In genomic region chr17:79654187-79654586, GRCm38 (mm10) we compare ENCODE assay signal across 24 mouse cellular contexts. TPM values are rescaled to one million over a fixed set of nuclear protein-coding genes. Genes with fewer than 3 reads are reported as not detected.
DNase-seq lines count a peak whose midpoint lies in the region; TF ChIP-seq lines count a peak whose summit lies in the region.
"Had no signal": no experiment of that assay in that cellular context is flagged by ENCODE, and none has a peak within 500 bp of the region (broad histone marks: within the 10 kb centered on the region; RNA-seq: fewer than 3 reads in every experiment).

No protein-coding gene starts in this region.

- H3K27me3 ChIP-seq in E14TG2a.4 (ENCODE audit: insufficient read depth, low read length): no peaks in the 10 kb centered on the region
- H3K27me3 ChIP-seq in midbrain, embryonic 10.5 days (ENCODE audit: low read depth, poor library complexity, severe bottlenecking): no peaks in the 10 kb centered on the region
- H3K27me3 ChIP-seq: CH12.LX; embryonic facial prominence, embryonic 12.5 days; forebrain, embryonic 13.5 days; forebrain, embryonic 15.5 days; Patski had no signal

- H3K36me3 ChIP-seq in E14TG2a.4 (ENCODE audit: insufficient read depth, low read length): peaks cover 24% of the 10 kb centered on the region
- no peaks in the 10 kb centered on the region for H3K36me3 ChIP-seq in midbrain, embryonic 10.5 days
- H3K36me3 ChIP-seq: embryonic facial prominence, embryonic 10.5 days; embryonic facial prominence, embryonic 12.5 days; forebrain, embryonic 15.5 days; G1E had no signal

- H3K4me1 ChIP-seq in E14TG2a.4 (replicated peaks; ENCODE audit: low read depth, low read length): peaks cover 29% of the 10 kb centered on the region
- H3K4me1 ChIP-seq in midbrain, embryonic 10.5 days: no peaks in the 10 kb centered on the region
- H3K4me1 ChIP-seq: forebrain, embryonic 13.5 days; forebrain, embryonic 15.5 days had no signal

- TF ChIP-seq CTCF in E14TG2a.4 (conservative IDR thresholded peaks at IDR 0.05; ENCODE audit: low read length): no peak

- 59% methylated on average over 3 of the region's 3 CpGs for WGBS in midbrain, embryonic 10.5 days

- DNase-seq in ES-CJ7 (ENCODE audit: low read depth, low spot score) (peak; percentile 94), R1 (ENCODE audit: low read depth, low spot score) (peak; percentile 96), ZHBTc4 (ENCODE audit: low read depth, low spot score) (peak; percentile 80)
- no peak for DNase-seq in midbrain, embryonic 10.5 days (ENCODE audit: low spot score)
- DNase-seq in ovary, postnatal 36 days (ENCODE audit: low spot score): no peak
- no peak for DNase-seq in spleen, postnatal 36 days (ENCODE audit: low spot score in 2 of 2)
- DNase-seq: adrenal gland, adult 8-10 months; adrenal gland, postnatal 14 days; adrenal gland, postnatal 36 days; B cell, adult 2 months; cerebellum, adult 11-12 months; cerebellum, adult 2 months; cerebellum, adult 9-10 months; cerebellum, postnatal 10 days; cerebellum, postnatal 25 days; forebrain, postnatal 0 days had no signal

- H3K9me3 ChIP-seq in E14TG2a.4 (ENCODE audit: low read length): peaks cover 23% of the 10 kb centered on the region
- H3K9me3 ChIP-seq in midbrain, embryonic 10.5 days (replicated peaks): no peaks in the 10 kb centered on the region
- H3K9me3 ChIP-seq: embryonic facial prominence, embryonic 10.5 days; embryonic facial prominence, embryonic 12.5 days; forebrain, embryonic 13.5 days; forebrain, embryonic 15.5 days; G1E had no signal

- no peak overlapping the region for H3K27ac ChIP-seq in midbrain, embryonic 10.5 days (replicated peaks)
- H3K27ac ChIP-seq: embryonic facial prominence, embryonic 10.5 days; embryonic facial prominence, embryonic 12.5 days; forebrain, embryonic 13.5 days; forebrain, embryonic 15.5 days had no signal

- peak overlapping the region; percentile 45 for H3K4me3 ChIP-seq in E14TG2a.4 (replicated peaks; ENCODE audit: low read length)
- no peak overlapping the region for H3K4me3 ChIP-seq in midbrain, embryonic 10.5 days
- H3K4me3 ChIP-seq: embryonic facial prominence, embryonic 10.5 days; embryonic facial prominence, embryonic 12.5 days; forebrain, embryonic 13.5 days; forebrain, embryonic 15.5 days had no signal

RNA-seq across cellular contexts. Expression of gene Rmdn2, which starts 42.5 kb away (rescaled TPM):
- polyA plus RNA-seq in midbrain, embryonic 10.5 days (2016; fragmentation: Nextera tagmentation; extraction: Ambion mirVana): 3.8 and 5.0 TPM in 2 replicates

Comparison
In these comparisons a context has a peak if more than half of its experiments do, and no peak if none do; other contexts are left out.
1. DNase-seq: peak in ES-CJ7 (single experiment), R1 (single experiment) and ZHBTc4 (single experiment); none in midbrain, embryonic 10.5 days (single experiment), ovary, postnatal 36 days (single experiment) and spleen, postnatal 36 days (0 of 2).